ENCODE assay signal across 25 mouse cellular contexts in genomic region chr16:93609796-93610195, GRCm38 (mm10). TPM values are rescaled to one million over a fixed set of nuclear protein-coding genes. Genes with fewer than 3 reads are reported as not detected.
DNase-seq lines count a peak whose midpoint lies in the region; ATAC-seq and TF ChIP-seq lines count a peak whose summit lies in the region.
"Had no signal": no experiment of that assay in that cellular context is flagged by ENCODE, and none has a peak within 500 bp of the region (broad histone marks: within the 10 kb centered on the region; RNA-seq: fewer than 3 reads in every experiment).

No protein-coding gene starts in this region.

- DNase-seq in kidney, postnatal 10 days = peak; percentile 3
- no peak for DNase-seq in kidney, postnatal 4 days
- DNase-seq in A20 (ENCODE audit: low read depth, low spot score) (peak; percentile 1), NIH3T3 (ENCODE audit: low read depth) (peak; percentile 0)
- DNase-seq in stomach, postnatal 0 days (ENCODE audit: low spot score) = no peak
- no peak for DNase-seq in thymus, postnatal 36 days
- DNase-seq in kidney, postnatal 25 days = no peak
- DNase-seq: adrenal gland, adult 2 months; adrenal gland, postnatal 25 days; cerebellum, adult 8-10 months; cerebellum, postnatal 14 days; embryo, embryonic 11 days; heart, adult 2 months had no signal

- no peaks in the 10 kb centered on the region for H3K4me1 ChIP-seq in stomach, postnatal 0 days (replicated peaks; ENCODE audit: control insufficient read depth, insufficient read depth)

- TF ChIP-seq CTCF in stomach, postnatal 0 days (IDR thresholded peaks at IDR 0.05; ENCODE audit: low read depth) = no peak

- no peak overlapping the region for H3K4me3 ChIP-seq in stomach, postnatal 0 days (ENCODE audit: low read depth, low read length)
- H3K4me3 ChIP-seq: erythroblast, embryonic 14.5 days; forebrain, embryonic 10.5 days; heart, adult 2 months; heart, embryonic 15.5 days; hindbrain, embryonic 10.5 days had no signal

- no peak overlapping the region for H3K27ac ChIP-seq in stomach, postnatal 0 days (replicated peaks)
- H3K27ac ChIP-seq: embryonic facial prominence, embryonic 15.5 days; forebrain, embryonic 10.5 days; heart, adult 2 months; heart, embryonic 15.5 days; hindbrain, embryonic 10.5 days; hindbrain, embryonic 14.5 days had no signal

- ATAC-seq in stomach, postnatal 0 days (ENCODE audit: low FRiP score, low TSS enrichment) = no peak
- ATAC-seq: activated CD4-positive, CD25-positive, alpha-beta regulatory T cell, adult 4 months; forebrain, embryonic 14.5 days; intestine, embryonic 16.5 days had no signal

- H3K27me3 ChIP-seq in stomach, postnatal 0 days (ENCODE audit: control insufficient read depth, insufficient read depth, low read length) = no peaks in the 10 kb centered on the region
- H3K27me3 ChIP-seq: embryonic facial prominence, embryonic 15.5 days; heart, embryonic 15.5 days had no signal

- TF ChIP-seq EP300 in stomach, postnatal 0 days (optimal IDR thresholded peaks at IDR 0.05) = no peak

- H3K9me3 ChIP-seq in stomach, postnatal 0 days (ENCODE audit: control insufficient read depth, low read length) = no peaks in the 10 kb centered on the region
- H3K9me3 ChIP-seq: embryonic facial prominence, embryonic 15.5 days; forebrain, embryonic 10.5 days; heart, embryonic 15.5 days; hindbrain, embryonic 10.5 days had no signal

- H3K9ac ChIP-seq in stomach, postnatal 0 days (ENCODE audit: low read length) = no peak overlapping the region
- H3K9ac ChIP-seq: embryonic facial prominence, embryonic 15.5 days; heart, embryonic 15.5 days; hindbrain, embryonic 14.5 days had no signal

- H3K4me2 ChIP-seq in stomach, postnatal 0 days (replicated peaks; ENCODE audit: low read depth) = 0 out of 2 replicates have a peak overlapping the region, but pooled peaks have one; percentile 1
- H3K4me2 ChIP-seq: heart, embryonic 11.5 days; heart, embryonic 15.5 days had no signal

- WGBS in stomach, postnatal 0 days = 91% methylated on average over 4 of the region's 4 CpGs

- no peaks in the 10 kb centered on the region; the same call in 1 of the 2 replicates for H3K36me3 ChIP-seq in stomach, postnatal 0 days (ENCODE audit: control insufficient read depth, insufficient read depth, low read length)

RNA-seq across cellular contexts. Expression of gene Cbr1, which starts 4.1 kb away (rescaled TPM):
- 411 and 426 TPM in 2 replicates for polyA plus RNA-seq in stomach, postnatal 0 days (2015; fragmentation: Nextera tagmentation; extraction: Ambion mirVana)

RNA-seq across cellular contexts. Expression of gene Setd4, which starts 5.9 kb away (rescaled TPM):
- 20.9 and 24.7 TPM in 2 replicates for polyA plus RNA-seq in stomach, postnatal 0 days (2015; fragmentation: Nextera tagmentation; extraction: Ambion mirVana)

RNA-seq across cellular contexts. Expression of gene Gm5678, which starts 18.1 kb away (rescaled TPM):
- 7.7 and 8.0 TPM in 2 replicates for polyA plus RNA-seq in stomach, postnatal 0 days (2015; fragmentation: Nextera tagmentation; extraction: Ambion mirVana)
- polyA plus RNA-seq: adrenal gland, adult 2 months; C2C12; embryonic facial prominence, embryonic 11.5 days; embryonic facial prominence, embryonic 15.5 days; erythroblast, embryonic 14.5 days; forebrain, embryonic 10.5 days; forebrain, embryonic 14.5 days; heart, adult 2 months; heart, embryonic 11.5 days; heart, embryonic 15.5 days; hindbrain, embryonic 10.5 days; hindbrain, embryonic 14.5 days; intestine, embryonic 16.5 days had no signal

Comparison
In these comparisons a context has a peak if more than half of its experiments do, and no peak if none do; other contexts are left out.
1. DNase-seq: peak in kidney, postnatal 10 days (single experiment), A20 (single experiment) and NIH3T3 (single experiment); none in kidney, postnatal 4 days (0 of 2), stomach, postnatal 0 days (single experiment), thymus, postnatal 36 days (0 of 2) and kidney, postnatal 25 days (0 of 2).